Mouse (Mus musculus) neural tube, postnatal 0 days (tissue): ENCODE data around the gene Zscan4c. TPM values are rescaled to one million over a fixed set of nuclear protein-coding genes. Genes with fewer than 3 reads are reported as not detected.

Source experiments
- microRNA-seq: library from miRNA; unstranded; fragments of <30 nt; microRNA quantifications from one replicate; pipeline ENCODE4, GENCODE M21; 2016
- polyA plus RNA-seq: library from polyadenylated mRNA; unstranded; fragments of >200 nt; fragmentation: Nextera tagmentation; extraction: Ambion mirVana; gene quantifications from 2 replicates; pipeline ENCODE4 v1.2.1, GENCODE M21; 2015

Zscan4c gene
- not detected in 2 replicates for polyA plus RNA-seq

DNA sequence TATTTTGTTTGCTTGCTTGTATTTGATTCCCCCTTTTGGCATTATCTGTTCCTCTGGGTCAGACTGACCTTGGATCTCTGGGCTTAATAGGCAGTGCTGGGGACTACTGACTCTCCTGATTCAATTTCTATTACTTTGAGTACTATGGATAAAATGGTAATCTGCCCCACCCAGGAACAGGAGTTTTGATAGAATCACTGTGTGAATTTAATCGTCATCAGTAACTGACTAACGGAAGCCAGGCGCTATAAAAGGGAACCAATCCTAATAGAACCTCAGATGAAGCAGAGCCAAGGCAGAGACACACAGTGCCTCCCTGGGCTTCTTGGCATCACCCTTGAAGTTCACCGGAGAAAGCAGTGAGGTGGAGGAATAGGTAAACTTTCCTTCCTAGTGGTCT lies at the start of gene Zscan4c:
Gene Zscan4c (plus strand): TSS at position 301 of the 400 bp plus-strand sequence.

Small RNA genes within 50 kb of the gene (microRNA-seq; reads per million reads assigned to microRNA genes)
- gene Mir297-1: not detected

Other genes starting within 250 kb of the Zscan4c start
- gene Zscan4b, start 100.7 kb upstream of the Zscan4c start, polyA plus RNA-seq: not detected in 2 replicates
- gene Zscan4-ps1, start 63.9 kb downstream of the Zscan4c start, polyA plus RNA-seq: not detected in 2 replicates
- gene Zscan4d, start 160.4 kb downstream of the Zscan4c start, polyA plus RNA-seq: not detected in 2 replicates